Mouse (Mus musculus): ENCODE results near the gene Pik3ca. TPM values are rescaled to one million over a fixed set of nuclear protein-coding genes. Genes with fewer than 3 reads are reported as not detected.
"Not testable (repeated sequence)": the region's sequence is repeated elsewhere in the genome, so short reads cannot be mapped to it uniquely, and the experiment has no call there.

The Pik3ca gene
- polyA plus RNA-seq, 1 experiment = 45.1 TPM

- Histone ChIP-seq H3K4me1 (ENCODE audit: control insufficient read depth, insufficient read depth, low read length) (peaks cover 19% of the 10 kb centered on the region), H3K27ac (ENCODE audit: insufficient read depth, low read length) (no peak overlapping the region), H3K4me3 (ENCODE audit: insufficient read depth, low read length) (no peak overlapping the region)
- no peak for TF ChIP-seq POLR2A (IDR thresholded peaks at IDR 0.05; ENCODE audit: low read depth, low read length)
- no peak for TF ChIP-seq CTCF (IDR thresholded peaks at IDR 0.05; ENCODE audit: borderline replicate concordance, insufficient read depth, low read length)
Observed at GRCm38 (mm10) chr3:32415370-32416309, 18.2 kb downstream of the Pik3ca start.

GRCm38 (mm10) chr3:32417751-32418211, 20.3 kb downstream of the Pik3ca start:
- Histone ChIP-seq H3K4me3 (ENCODE audit: insufficient read depth, low read length) (no peak overlapping the region), H3K4me1 (ENCODE audit: control insufficient read depth, insufficient read depth, low read length) (peaks cover 23% of the 10 kb centered on the region), H3K27ac (ENCODE audit: insufficient read depth, low read length) (no peak overlapping the region)
- TF ChIP-seq CTCF (IDR thresholded peaks at IDR 0.05; ENCODE audit: borderline replicate concordance, insufficient read depth, low read length) (no peak), POLR2A (IDR thresholded peaks at IDR 0.05; ENCODE audit: low read depth, low read length) (no peak)

- Histone ChIP-seq H3K27ac (ENCODE audit: insufficient read depth, low read length) (no peak overlapping the region), H3K4me3 (ENCODE audit: insufficient read depth, low read length) (no peak overlapping the region), H3K4me1 (ENCODE audit: control insufficient read depth, insufficient read depth, low read length) (peaks cover 23% of the 10 kb centered on the region)
- TF ChIP-seq POLR2A (IDR thresholded peaks at IDR 0.05; ENCODE audit: low read depth, low read length) (no peak), CTCF (IDR thresholded peaks at IDR 0.05; ENCODE audit: borderline replicate concordance, insufficient read depth, low read length) (no peak)
Observed at GRCm38 (mm10) chr3:32419866-32420265, 22.4 kb downstream of the Pik3ca start.

- Histone ChIP-seq H3K4me1 (ENCODE audit: control insufficient read depth, insufficient read depth, low read length) (peaks cover 21% of the 10 kb centered on the region), H3K27ac (ENCODE audit: insufficient read depth, low read length) (no peak overlapping the region), H3K4me3 (ENCODE audit: insufficient read depth, low read length) (no peak overlapping the region)
- TF ChIP-seq POLR2A (IDR thresholded peaks at IDR 0.05; ENCODE audit: low read depth, low read length) (no peak), CTCF (IDR thresholded peaks at IDR 0.05; ENCODE audit: borderline replicate concordance, insufficient read depth, low read length) (no peak)
Observed at GRCm38 (mm10) chr3:32421115-32422054, 23.9 kb downstream of the Pik3ca start.

- H3K27ac ChIP-seq (ENCODE audit: insufficient read depth, low read length) = no peak overlapping the region
- TF ChIP-seq CTCF (IDR thresholded peaks at IDR 0.05; ENCODE audit: borderline replicate concordance, insufficient read depth, low read length) (no peak), POLR2A (IDR thresholded peaks at IDR 0.05; ENCODE audit: low read depth, low read length) (no peak)
- no peak overlapping the region for H3K4me3 ChIP-seq (ENCODE audit: insufficient read depth, low read length)
Observed at GRCm38 (mm10) chr3:32427695-32428094, 30.2 kb downstream of the Pik3ca start.

GRCm38 (mm10) chr3:32428361-32428760, 30.9 kb downstream of the Pik3ca start:
- TF ChIP-seq CTCF (IDR thresholded peaks at IDR 0.05; ENCODE audit: borderline replicate concordance, insufficient read depth, low read length) = no peak
- Histone ChIP-seq H3K4me1 (ENCODE audit: control insufficient read depth, insufficient read depth, low read length) (no peaks in the 10 kb centered on the region), H3K4me3 (ENCODE audit: insufficient read depth, low read length) (no peak overlapping the region), H3K27ac (ENCODE audit: insufficient read depth, low read length) (no peak overlapping the region)

More at GRCm38 (mm10) chr3:32427695-32428094, 30.2 kb downstream of the Pik3ca start:
- no peaks in the 10 kb centered on the region for H3K4me1 ChIP-seq (ENCODE audit: control insufficient read depth, insufficient read depth, low read length)

- no peak for TF ChIP-seq POLR2A (IDR thresholded peaks at IDR 0.05; ENCODE audit: low read depth, low read length)
- TF ChIP-seq CTCF (IDR thresholded peaks at IDR 0.05; ENCODE audit: borderline replicate concordance, insufficient read depth, low read length) = no peak
- H3K27ac ChIP-seq (ENCODE audit: insufficient read depth, low read length) = no peak overlapping the region
- H3K4me3 ChIP-seq (ENCODE audit: insufficient read depth, low read length) = no peak overlapping the region
- H3K4me1 ChIP-seq (ENCODE audit: control insufficient read depth, insufficient read depth, low read length) = no peaks in the 10 kb centered on the region
Observed at GRCm38 (mm10) chr3:32428921-32429320, 31.4 kb downstream of the Pik3ca start.

GRCm38 (mm10) chr3:32429351-32429750, 31.9 kb downstream of the Pik3ca start:
- H3K27ac ChIP-seq (ENCODE audit: insufficient read depth, low read length); H3K4me1 ChIP-seq (ENCODE audit: control insufficient read depth, insufficient read depth, low read length); H3K4me3 ChIP-seq (ENCODE audit: insufficient read depth, low read length): not testable (repeated sequence)

- H3K27ac ChIP-seq (ENCODE audit: insufficient read depth, low read length) = no peak overlapping the region
- no peak for TF ChIP-seq POLR2A (IDR thresholded peaks at IDR 0.05; ENCODE audit: low read depth, low read length)
- TF ChIP-seq CTCF (IDR thresholded peaks at IDR 0.05; ENCODE audit: borderline replicate concordance, insufficient read depth, low read length) = no peak
- no peak overlapping the region for H3K4me3 ChIP-seq (ENCODE audit: insufficient read depth, low read length)
- no peaks in the 10 kb centered on the region for H3K4me1 ChIP-seq (ENCODE audit: control insufficient read depth, insufficient read depth, low read length)
Observed at GRCm38 (mm10) chr3:32430394-32430793, 32.9 kb downstream of the Pik3ca start.

Measured in embryonic fibroblast, embryonic 13.5 days (primary cell).